Mouse (Mus musculus) frontal cortex, postnatal 10 days (tissue): Measurements from ENCODE around the gene Dzip1.
A peak's percentile ranks its signal among the peaks of the same experiment; 100 is the strongest.

Source experiments
- DNase-seq, 2 experiments: peaks; one replicate each; pipeline ENCODE4 v3.0.0; 2022; ENCODE audit warnings: low spot score in 2 of 2, mixed read lengths in 1 of 2

Dzip1 gene

DNA sequence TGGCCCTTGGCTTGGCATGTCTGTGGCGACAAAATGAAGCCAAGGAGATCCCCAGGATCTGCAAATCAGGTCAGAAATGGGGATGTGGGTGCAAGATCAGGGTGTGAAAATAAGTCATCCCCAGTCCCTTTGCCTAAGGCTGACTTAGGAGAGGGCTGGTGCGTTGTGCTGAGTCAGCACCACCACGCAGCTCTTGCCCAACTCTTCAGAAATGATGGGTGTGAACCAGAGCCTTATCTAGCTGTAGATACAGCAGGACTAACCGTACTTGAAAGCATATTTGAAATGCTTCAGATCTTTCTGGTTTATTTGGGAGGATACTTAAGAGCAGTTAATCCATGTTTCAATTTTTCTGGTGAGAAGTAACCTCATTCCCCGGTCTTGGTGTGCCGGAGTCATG is 55.5 kb downstream of the Dzip1 start:
- no peak for DNase-seq

DNA sequence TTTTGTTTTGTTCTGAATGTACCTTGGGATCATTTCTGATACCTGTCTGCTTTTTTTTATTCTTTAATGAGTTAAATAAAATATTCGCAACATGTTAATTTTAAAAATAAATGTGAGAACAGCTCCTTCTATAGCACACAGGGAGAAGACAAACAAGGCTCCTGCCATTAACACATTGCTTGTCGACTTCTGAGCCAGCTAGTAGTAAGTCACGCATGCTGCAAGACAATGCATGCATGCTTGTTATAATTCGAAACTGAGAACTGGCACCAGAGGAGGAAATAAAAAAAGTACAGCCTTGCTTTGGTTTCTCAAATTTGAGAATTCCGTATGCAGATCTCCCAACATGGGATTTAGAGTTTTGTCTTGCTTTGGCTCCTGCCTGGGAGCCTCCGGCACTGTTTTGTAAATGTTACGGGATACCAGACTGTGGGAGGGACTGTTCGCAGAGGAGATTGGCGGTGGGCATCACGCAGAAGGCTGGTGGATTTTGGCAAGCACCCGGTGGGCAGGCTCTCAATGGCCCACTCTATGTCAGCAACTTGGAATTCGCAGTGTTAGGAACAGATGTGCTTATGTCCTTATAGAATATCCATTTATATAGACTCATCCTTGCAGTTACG is 57.0 kb downstream of the Dzip1 start:
- DNase-seq, result peak in 1 of 2 experiments; percentile 29

DNA sequence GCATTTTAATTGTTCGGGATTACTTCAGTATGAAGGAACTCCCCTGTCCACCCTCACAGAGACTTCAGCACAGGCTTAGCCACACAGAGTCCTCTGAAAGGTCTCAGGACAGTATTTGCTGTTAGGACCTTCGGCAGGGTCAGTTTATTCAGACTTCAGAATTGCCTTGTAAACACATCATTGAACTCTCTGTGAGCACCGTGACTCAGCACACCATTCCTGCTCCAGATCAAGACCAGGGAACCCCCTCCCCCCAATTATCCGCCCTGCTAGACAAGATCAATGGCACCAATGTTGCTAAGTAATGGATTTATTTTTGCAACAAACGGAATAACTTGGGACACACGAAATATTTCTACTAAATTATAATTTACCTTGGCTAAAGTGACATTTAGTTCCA is 57.9 kb downstream of the Dzip1 start:
- DNase-seq, result no peak

DNA sequence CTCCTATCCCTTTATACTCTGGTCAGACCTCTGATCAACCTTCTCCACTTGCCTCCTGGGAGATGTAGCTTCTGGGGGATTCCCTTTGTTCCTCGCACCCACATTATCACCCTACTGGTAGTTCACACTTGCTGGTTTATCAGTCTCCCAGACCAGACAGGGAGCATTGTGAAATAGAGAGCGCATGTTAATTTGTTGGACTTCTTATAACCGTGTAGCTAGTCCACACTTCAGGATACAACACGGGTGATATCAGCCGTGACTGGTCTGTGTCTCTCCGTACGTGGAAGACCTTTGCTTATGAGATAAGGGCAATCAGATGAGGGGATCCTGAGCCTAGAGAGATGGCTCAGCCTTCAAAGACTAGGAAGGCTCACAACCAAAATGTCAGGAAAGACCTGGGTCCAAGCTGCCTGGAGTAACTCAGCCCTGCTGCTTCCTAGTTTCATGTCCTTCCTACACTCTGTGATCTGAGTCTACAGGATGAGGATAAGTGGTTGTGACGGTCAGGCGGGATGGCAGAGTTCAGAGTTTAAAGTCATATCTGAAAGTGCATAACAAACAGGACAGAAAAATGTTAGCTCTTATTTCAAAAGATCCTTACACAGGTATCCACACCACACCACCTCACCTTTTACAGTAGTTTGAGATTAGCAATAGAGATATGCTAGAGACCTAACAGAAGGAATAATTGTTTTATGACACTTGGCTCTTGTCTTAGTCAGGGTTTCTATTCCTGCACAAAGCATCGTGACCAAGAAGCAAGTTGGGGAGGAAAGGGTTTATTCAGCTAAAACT is 59.0 kb downstream of the Dzip1 start:
- DNase-seq, result no peak

DNA sequence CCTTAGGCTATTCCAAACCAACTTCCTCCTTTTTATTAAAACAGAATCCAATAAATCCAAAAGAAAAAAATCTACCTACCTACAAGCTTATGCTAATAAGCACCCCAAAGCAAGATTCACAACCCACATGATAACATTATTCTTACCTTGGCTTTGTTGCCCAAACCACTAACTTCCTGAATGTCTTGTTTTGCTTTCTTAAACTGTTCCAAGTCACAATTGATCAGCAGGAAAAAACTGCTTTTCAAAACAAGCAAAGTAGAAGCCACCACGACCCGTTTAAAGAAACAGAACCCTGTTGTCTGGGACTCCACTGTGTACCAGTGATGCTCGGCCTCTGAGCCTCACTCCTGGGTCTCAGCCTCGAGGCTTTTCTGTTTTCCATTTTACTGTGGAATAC is 60.4 kb downstream of the Dzip1 start:
- no peak for DNase-seq

DNA sequence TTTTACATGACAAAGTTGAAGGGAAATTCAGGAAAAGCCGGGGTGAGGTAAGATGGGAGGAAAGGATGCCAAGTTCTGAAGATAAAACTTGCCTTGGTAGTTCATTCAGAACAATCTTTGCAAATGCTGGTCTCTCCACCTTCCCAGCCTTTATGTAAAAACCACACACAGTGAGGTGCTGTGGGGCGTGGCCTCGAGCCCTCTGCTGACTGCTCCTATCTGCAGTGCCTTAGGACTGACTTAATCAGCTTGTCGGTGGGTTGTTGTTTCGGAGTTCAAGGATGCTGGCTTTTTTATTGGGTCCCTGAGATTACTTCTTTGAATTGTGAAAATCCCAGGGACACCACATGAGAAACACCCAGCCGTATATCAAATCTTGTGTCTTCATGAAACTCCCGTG is 63.0 kb downstream of the Dzip1 start:
- no peak for DNase-seq

DNA sequence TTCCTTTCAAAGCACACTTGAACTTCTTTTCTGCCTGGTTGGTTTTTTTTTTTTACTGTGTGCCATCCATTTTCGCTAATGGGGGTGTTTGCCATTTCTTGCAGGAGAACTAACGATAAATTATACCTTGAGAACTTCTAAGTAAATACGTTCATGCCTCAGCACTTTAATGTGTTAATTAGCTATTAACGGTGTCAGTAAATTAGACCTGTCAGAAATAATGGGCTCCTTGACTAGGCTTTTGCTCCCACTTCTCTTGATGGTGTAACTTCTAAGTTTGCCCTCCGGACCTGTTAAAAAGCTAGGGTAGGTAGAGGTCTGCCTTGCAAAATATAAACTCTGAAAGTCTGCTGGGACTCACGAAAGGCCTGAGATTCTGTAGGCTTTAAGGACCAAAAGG is 66.9 kb downstream of the Dzip1 start:
- DNase-seq, result no peak

DNA sequence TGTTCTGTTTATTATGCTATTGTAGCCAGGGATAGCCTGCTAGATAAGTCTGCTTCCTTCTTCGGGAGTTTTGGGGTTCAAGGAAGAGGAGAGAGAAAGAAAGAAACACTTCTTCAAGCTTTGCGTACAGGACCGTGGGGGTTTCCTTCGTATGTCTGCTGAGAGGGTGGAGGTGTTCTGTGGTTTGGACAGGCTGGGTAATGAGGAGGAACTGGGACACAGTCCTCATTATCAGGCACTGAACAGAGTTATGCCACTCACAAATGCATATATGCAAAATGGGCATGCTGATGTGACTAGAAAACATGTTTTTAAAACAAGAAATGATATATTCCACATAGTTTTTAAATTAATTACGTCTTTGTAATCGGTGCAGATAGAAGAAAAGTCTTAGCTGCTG is 68.7 kb downstream of the Dzip1 start:
- no peak for DNase-seq

DNA sequence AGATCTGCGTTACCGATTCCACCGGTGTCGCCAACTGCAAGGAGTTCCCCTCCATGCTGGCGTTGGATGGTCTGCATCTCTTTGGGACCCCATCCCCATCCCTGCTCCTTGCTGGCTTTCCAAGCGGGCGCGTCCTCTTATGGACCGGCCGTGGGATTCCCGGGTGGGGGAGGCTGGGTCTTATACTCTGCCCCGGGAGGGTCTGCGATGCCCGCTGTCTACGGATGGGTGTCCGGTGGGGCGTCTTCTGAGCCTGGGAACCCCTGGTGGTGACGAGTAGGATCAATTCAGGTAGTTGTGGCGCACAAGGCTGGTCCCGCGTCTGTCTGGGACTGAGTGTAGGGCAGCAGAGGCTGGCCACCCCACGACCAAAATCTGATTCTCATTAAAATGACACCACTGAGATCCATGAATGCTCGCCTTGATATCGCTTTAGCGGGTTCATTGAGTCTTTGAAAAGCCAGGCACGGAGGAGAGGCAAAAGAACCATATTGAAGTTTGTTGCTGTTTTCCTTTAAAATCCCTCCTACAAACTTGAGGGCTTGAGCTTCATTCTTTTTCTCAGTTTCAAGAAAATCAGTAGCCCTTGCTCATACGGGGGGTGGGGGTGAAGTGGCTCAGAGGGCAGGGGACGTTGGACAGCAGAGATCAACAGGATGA is 70.0 kb downstream of the Dzip1 start:
- DNase-seq, result no peak

DNA sequence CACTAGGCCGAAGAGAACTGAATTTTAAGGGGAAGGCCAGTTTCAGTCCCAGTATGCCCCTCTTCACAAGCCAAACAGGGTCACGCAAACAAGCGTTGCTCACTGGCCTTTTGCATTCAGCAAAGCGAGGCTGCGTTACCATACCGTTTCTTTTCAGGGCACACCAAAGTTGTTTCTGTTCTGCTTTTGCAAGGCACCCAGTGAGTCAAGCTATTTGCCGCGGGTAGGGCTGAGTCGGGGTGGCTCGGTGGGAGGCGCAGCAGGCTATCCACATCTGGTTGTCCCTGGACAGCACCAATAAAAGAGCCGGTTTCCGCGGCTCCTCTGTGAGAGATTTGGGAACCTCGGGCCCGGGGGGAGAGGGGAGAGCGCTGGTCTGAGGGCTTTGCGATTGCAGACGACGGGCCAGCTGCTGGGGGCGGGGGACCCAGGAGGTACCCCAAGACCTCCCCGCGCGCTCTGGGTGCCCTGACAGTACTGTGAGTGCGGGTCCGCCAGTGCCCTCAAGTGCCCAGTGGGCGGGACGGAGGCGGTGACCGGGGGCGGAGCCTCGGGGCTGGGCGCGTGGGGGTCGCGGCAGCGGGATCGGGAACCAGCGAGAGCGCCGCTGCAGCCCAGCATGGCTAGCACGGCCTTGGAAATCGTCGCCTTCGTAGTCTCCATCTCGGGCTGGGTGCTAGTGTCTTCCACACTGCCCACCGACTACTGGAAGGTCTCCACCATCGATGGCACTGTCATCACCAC is 70.7 kb downstream of the Dzip1 start:
- peak in 1 of 2 experiments; percentile 54 for DNase-seq

DNA sequence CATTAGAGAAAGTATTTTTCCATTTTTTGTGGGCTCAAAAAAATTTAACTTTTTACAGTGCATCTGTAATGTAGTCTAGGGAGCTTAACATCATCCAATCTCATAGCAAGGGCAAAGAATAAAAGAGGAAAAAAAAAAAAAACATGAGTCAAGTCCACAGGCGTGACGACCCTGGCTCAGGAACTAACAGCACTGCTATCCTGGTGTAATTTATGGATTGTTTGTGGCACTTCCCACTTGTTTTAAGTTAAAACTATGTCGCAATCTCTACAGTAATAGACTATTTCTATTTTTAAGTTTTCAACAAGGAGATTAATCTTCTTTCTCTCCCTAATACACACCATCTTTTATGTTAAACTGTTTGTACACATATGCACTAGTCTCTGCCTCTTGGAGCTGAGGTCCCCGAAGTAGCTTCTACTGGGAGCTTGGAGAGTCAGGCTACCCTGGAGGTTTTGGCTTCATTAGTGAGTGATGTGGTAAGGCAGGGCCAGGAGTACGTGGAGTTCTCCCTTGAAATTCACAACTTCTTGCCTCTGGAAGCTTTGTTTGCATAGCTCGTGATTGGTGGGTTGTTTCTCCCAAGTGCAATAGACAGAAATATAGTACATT is 73.7 kb downstream of the Dzip1 start:
- no peak for DNase-seq

DNA sequence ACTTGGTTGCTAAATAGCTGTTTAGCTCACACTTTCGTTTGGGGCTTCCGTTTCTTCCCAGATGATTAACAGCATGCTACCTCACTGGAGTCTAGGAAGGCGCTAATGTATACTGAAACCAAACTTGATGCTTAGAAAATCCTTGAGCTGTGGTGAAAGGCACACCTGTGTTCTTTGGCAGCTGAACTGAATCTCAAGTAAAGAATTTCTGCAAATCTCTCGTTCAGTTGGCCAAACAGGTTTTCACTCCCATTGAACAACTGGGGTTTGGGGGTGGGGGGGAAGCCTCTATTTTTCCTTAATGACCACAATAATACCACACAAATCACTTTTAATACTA is 74.6 kb downstream of the Dzip1 start:
- DNase-seq, result no peak

DNA sequence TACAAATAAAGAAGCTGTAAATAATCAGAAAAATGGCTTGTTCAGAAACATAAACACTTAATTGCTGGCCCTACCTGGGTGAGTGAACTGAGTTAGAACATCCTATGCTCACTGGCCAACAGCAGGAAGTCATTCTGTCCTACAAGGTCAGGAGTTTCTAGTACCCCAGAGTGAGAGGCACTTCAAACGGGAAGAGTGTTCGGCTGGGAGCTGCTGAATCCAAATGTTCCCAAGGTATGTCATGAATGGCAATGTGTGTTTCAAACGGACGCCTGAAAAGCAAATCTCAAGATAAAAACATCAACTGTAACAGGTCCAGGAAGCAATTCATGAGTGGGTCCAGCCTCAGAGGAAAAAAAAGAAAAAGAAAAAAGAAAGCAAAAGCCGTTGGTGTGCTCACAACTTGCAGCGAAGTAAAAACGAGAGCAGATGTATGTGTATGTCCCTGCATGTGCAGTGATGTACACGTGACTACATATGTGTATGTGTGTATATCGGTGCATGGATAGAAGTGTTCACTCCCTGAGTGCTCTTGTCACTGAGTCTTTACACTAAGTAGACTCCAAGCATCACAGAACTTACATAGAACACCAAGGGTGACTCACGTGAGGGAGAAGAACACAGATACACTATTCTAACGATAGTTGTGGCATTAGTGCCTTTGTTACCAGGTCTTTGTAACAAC is 75.1 kb downstream of the Dzip1 start:
- no peak for DNase-seq

DNA sequence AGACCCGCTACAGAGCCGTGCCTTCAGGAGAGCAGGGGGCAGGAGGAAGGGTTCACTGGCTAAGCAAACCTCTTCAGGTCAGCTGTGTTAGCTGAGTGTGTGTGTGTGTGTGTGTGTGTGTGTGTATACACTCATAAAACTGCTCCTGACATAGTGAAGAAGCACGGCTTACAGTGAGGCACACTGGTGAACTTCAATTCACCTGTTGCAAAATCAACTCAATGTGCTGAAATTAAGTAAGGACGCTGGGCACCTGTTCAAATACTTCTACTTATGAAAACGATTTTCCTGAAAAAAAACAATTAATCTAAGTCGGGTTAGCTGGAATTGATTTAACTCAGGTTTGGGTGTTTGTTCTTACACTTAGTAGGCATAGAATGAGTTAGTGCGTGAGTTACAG is 77.1 kb downstream of the Dzip1 start:
- DNase-seq, result no peak

DNA sequence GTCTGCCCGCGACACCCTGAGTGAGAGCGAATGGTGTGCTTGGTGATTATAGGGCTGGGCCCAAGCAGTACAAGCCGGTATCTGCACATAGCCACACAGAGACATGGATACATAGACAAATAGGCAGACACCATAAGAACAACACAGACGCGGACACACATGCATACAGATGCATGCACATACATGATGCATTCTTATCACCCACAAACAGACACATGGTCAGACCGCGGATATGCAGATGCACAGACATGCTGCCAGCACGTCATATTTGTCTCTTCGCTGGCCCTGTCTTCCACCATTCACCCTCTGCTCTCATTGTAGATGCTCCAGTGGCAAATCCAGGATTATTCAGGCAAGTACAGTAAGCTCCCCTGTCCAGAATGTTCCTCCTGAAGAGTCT is 78.4 kb downstream of the Dzip1 start:
- DNase-seq, result no peak

DNA sequence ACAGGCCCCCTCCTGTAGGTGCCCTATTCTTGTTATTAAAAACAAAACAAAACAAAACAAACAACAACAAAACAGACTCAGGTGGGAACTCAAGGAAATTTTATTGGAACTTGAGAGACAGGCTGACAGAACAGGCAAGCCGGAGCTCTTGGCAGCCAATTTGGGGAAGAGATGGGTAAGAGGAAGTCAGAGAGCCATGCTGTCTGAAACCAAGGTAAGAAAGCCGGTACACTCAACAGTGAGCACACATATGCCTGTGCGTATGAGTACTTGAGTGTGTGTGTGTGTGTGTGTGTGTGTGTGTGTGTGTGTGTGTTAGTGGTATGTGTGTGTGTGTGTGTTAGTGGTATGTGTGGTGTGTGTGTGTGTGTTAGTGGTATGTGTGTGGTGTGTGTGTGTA is 82.9 kb downstream of the Dzip1 start:
- no peak for DNase-seq

DNA sequence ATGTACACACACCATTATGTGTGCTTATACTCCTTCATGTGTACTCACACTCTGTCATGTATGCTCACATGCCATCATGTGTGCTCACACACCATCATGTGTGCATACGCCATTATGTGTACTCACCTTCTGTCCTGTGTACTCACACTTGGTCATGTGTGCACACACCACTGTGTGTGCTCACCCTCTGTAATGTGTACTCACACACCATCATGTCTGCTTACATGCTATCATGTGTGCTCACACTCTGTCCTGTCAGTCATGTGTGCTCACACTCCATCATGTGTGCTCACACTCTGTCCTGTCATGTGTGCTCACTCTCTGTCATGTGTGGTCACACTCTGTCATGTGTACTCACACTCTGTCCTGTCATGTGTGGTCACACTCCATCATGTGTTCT is 85.2 kb downstream of the Dzip1 start:
- DNase-seq, result no peak

DNA sequence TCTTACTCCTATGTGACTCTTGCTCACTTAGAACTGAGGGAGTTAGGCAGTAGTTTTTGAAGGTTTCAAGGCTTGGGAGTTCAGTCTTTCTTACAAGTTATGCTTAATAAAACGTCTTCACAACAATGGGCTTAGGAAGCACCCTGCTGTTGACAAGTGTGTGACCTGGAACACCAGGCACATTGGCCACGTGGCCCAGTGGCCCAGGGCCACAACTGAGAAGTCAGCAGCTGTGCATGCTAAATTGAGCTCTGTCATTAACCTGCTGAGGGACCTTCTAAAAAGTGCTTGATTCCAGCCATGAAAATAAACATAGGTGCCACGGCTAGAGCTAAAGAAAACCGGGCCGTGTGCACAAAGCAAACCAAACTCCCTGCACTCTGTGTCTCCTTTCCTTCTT is 85.8 kb downstream of the Dzip1 start:
- DNase-seq, result no peak

DNA sequence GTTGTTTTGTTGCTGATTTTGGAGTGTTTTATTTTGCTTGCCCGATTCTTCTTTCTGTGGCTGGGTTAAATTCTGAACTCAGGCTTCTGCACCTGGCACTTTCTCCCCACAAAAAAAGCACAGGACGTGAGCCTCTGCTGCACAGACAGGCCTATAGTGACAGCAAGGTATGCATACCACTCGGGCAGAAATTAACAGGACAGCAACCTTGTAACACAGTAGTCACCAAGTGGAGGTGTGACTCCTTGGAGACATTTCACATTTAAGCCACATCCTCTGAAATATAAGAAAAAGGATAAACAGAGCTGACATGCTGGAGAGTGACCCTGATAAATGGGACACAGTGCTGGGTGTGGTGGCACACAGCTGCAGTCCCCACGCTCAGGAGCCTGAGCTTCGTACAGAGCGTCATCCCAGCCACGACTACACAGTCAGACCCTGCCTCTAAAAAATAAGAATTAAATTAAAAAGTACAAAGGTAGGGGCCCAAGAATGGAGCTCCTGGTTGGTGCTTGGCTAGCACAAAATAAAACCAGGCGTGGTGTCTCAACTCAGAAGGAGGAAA is 86.6 kb downstream of the Dzip1 start:
- no peak for DNase-seq

DNA sequence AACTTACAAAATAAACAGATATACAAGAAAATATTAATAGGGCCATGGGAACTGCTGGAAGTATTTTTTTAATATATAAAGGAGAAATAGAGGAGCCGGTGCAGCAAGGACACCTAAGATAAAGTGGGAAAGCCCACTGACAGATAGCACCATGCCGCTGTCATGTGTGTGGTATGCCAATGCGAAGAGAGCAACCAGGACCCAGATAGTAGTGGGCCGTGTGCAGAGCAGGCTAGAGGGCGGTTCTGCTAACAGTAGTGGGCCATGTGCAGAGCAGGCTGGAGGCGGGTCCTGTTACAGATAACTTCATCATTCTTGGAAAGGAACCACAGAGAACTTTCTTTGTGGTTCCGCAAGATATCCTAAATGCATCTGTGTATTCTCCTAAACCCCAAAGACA is 88.5 kb downstream of the Dzip1 start:
- no peak for DNase-seq

DNA sequence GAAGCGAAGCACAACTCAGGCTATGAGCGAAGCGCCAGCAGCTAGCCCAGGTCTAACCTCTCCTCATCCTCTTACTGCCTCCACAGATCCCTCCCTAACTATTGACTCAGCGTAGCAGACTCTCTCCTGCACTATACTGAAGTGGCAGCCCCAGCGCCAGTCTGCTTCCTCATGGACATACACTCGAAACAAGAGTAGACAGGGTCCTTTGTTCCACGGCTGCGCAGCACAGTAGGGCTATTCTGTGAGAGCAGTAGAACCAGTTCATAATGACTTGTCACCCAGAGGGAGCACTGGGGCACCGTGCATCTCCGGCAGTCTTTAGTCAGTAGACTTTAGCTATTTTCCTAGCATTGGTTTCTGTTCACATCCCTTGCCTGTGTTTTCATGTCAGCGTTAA is 89.1 kb downstream of the Dzip1 start:
- no peak for DNase-seq
